Mouse (Mus musculus) neural tube, embryonic 12.5 days (tissue): ENCODE results near the gene Gm4779. TPM values are rescaled to one million over a fixed set of nuclear protein-coding genes. Genes with fewer than 3 reads are reported as not detected.

Source experiments
- ATAC-seq: fragments of 200-750 bp; cut with Nextera tagmentation; 2 replicates; pipeline ENCODE4 v1.8.0; 2017; ENCODE audit warnings: low read depth, mild to moderate bottlenecking, moderate TSS enrichment, moderate library complexity; ENCODE audit not compliant: low FRiP score
- H3K27ac ChIP-seq: fragments of 300-500 bp; sonication (generic); 2 replicates; pipeline ENCODE4 v1.5.1; 2016
- H3K27me3 ChIP-seq: fragments of 300-500 bp; sonication (generic); replicated peaks from 2 replicates; pipeline ENCODE4 v1.6.1; 2016; ENCODE audit warnings: mild to moderate bottlenecking
- H3K36me3 ChIP-seq: fragments of 300-500 bp; sonication (generic); 2 replicates; pipeline ENCODE4 v1.6.1; 2016; ENCODE audit warnings: mild to moderate bottlenecking
- H3K4me1 ChIP-seq: fragments of 300-500 bp; sonication (generic); 2 replicates; pipeline ENCODE4 v1.6.1; 2016
- H3K4me2 ChIP-seq: fragments of 300-500 bp; sonication (generic); replicated peaks from 2 replicates; pipeline ENCODE4 v1.6.1; 2016; ENCODE audit warnings: mild to moderate bottlenecking
- H3K4me3 ChIP-seq: fragments of 300-500 bp; sonication (generic); 2 replicates; pipeline ENCODE4 v1.5.1; 2016
- H3K9ac ChIP-seq: fragments of 300-500 bp; sonication (generic); 2 replicates; pipeline ENCODE4 v1.6.1; 2016; ENCODE audit warnings: mild to moderate bottlenecking
- H3K9me3 ChIP-seq: fragments of 300-500 bp; sonication (generic); 2 replicates; pipeline ENCODE4 v1.6.1; 2016; ENCODE audit warnings: mild to moderate bottlenecking
- WGBS: fragments of 180-500 bp; shearing (Covaris S2); methylation state at CpG from one replicate; pipeline ENCODE4 v1.1.7; 2016; 5-methylcytosine and 5-hydroxymethylcytosine counted together
- polyA plus RNA-seq: library from polyadenylated mRNA; unstranded; fragments of >200 nt; fragmentation: Nextera tagmentation; extraction: Ambion mirVana; gene quantifications from 2 replicates; pipeline ENCODE4 v1.2.1, GENCODE M21; 2016

The Gm4779 gene
- polyA plus RNA-seq, 1 experiment from 2014 or later, result 0.42 TPM

DNA sequence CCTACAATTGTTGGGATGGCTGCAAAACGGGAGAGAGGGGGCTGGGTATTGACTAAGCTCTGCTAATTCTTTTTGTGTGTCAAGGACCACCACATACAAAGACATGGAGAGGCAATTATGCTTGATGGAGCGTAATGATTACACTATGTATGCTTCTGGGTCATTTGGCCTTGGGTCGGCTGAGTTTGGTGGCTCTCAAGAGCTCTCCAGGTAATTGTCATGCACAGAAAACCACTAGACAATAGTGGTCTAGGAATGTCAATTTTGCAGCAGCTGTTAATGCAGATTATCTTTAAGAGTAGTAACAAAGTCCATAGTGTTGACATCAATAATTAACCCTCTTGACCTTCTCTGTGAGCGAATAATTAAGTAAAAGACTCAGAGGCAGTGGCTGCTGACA lies 44.1 kb downstream of the Gm4779 start:
- WGBS, result 36% methylated on average over 4 of the region's 4 CpGs
- Histone ChIP-seq H3K4me3 (no peak overlapping the region), H3K36me3 (no peaks in the 10 kb centered on the region), H3K4me2 (no peak overlapping the region), H3K27me3 (no peaks in the 10 kb centered on the region; the same call in none of the 2 replicates), H3K4me1 (no peaks in the 10 kb centered on the region), H3K27ac (no peak overlapping the region), H3K9me3 (no peaks in the 10 kb centered on the region), H3K9ac (no peak overlapping the region)
- no peak for ATAC-seq

DNA sequence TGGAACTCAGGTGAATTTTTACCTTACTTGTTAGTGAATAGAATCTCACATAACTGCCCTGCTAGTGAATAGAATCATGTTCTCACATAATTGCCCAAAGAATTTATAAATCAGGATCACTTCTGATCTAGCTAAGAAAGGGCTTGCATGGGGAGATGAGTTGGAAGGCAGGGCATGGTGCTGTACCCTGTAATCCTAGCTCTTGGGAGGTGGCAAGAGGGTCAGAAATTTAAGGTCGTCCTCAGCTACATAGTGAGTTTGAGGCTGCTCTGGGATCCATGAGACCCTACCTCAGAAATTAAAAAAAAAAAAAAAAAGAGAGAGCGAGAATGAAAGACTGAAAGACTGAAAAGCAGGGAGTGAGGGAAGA lies 53.2 kb downstream of the Gm4779 start:
- Histone ChIP-seq H3K27me3 (no peaks in the 10 kb centered on the region), H3K9me3 (no peaks in the 10 kb centered on the region), H3K9ac (no peak overlapping the region), H3K36me3 (no peaks in the 10 kb centered on the region), H3K27ac (no peak overlapping the region), H3K4me2 (no peak overlapping the region), H3K4me1 (no peaks in the 10 kb centered on the region), H3K4me3 (no peak overlapping the region)
- WGBS, result 92% methylated on average over 2 of the region's 2 CpGs
- no peak; the same call in 1 of the 2 replicates for ATAC-seq

DNA sequence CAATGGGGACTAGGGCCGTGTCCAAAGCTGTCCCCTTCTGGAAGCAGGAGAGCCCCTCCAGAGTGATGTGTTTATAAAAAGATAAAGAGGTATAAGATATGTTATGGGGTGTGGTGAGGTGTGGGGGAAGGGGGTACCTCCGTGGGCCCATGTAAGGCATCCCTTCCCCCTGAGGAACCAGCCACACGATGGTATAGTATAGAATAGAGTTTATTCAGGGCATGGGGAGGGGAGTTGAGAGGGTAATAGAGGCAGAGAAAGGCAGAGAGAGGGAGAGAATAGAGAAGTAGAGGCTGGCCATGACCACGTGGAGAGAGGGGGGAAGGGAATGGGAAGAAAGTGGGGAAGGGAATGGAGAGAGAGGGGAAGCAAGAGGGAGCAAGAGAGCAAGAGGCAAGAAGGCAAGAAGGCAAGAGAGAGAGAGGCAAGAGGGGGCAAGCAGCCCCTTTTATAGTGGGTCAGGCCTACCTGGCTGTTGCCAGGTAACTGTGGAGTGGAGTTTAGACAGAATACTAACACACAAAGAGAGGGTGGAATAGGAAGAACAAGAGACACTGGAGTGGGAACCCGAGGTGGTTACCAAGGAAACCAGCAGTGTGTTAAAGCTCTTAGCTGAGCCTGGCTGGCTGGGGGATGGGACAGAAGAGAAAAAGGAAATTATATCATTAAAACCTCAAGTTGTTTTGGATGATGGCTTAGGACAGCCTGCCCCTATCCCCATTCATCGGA lies 53.7 kb downstream of the Gm4779 start:
- H3K27ac ChIP-seq, result no peak overlapping the region
- ATAC-seq, result peak; percentile 58; the same call in 1 of the 2 replicates
- H3K36me3 ChIP-seq, result no peaks in the 10 kb centered on the region
- no peak overlapping the region for H3K4me2 ChIP-seq
- no peaks in the 10 kb centered on the region for H3K9me3 ChIP-seq
- H3K9ac ChIP-seq, result no peak overlapping the region
- whole genome bisulfite sequencing, result 45% methylated on average over 6 of the region's 6 CpGs
- no peaks in the 10 kb centered on the region for H3K27me3 ChIP-seq
- H3K4me1 ChIP-seq, result no peaks in the 10 kb centered on the region
- no peak overlapping the region for H3K4me3 ChIP-seq

Other genes starting within 250 kb of the Gm4779 start
- 188 and 190 TPM in 2 replicates for gene Ogt, start 154.4 kb downstream of the Gm4779 start, polyA plus RNA-seq
- 0.22 TPM in 1 of 2 replicates, not detected in the other for gene Cxcr3, start 60.2 kb downstream of the Gm4779 start, polyA plus RNA-seq
- gene 8030474K03Rik, start 233 bp upstream of the Gm4779 start, polyA plus RNA-seq, result not detected in 2 replicates
- 6.3 and 7.9 TPM in 2 replicates for gene Nhsl2, start 55.0 kb upstream of the Gm4779 start, polyA plus RNA-seq